Mouse (Mus musculus) midbrain, embryonic 11.5 days (tissue): ENCODE measurements around the gene Abca8b. TPM values are rescaled to one million over a fixed set of nuclear protein-coding genes. Genes with fewer than 3 reads are reported as not detected.
"Not testable (repeated sequence)": the region's sequence is repeated elsewhere in the genome, so short reads cannot be mapped to it uniquely, and the experiment has no call there.

Experiments
- ATAC-seq: fragments of 200-750 bp; cut with Nextera tagmentation; 2 replicates; pipeline ENCODE4 v1.8.0; 2017; ENCODE audit warnings: moderate TSS enrichment, moderate library complexity; ENCODE audit not compliant: low FRiP score
- DNase-seq: peaks from one replicate; pipeline ENCODE4 v3.0.0; 2015; ENCODE audit warnings: low spot score; ENCODE audit errors: missing footprints
- H3K27ac ChIP-seq: fragments of 300-500 bp; sonication (generic); 2 replicates; pipeline ENCODE4 v1.5.1; 2014; ENCODE audit warnings: low read depth, low read length
- H3K27me3 ChIP-seq: fragments of 300-500 bp; sonication (generic); 2 replicates; pipeline ENCODE4 v1.6.1; 2014; ENCODE audit warnings: mild to moderate bottlenecking, low read length, moderate library complexity, mixed read lengths; ENCODE audit not compliant: control insufficient read depth, insufficient read depth
- H3K36me3 ChIP-seq: fragments of 300-500 bp; sonication (generic); 2 replicates; pipeline ENCODE4 v1.6.1; 2014; ENCODE audit warnings: mild to moderate bottlenecking, low read length, moderate library complexity, mixed read lengths; ENCODE audit not compliant: control insufficient read depth, insufficient read depth
- H3K4me1 ChIP-seq: fragments of 300-500 bp; sonication (generic); 2 replicates; pipeline ENCODE4 v1.6.1; 2014; ENCODE audit warnings: low read length; ENCODE audit not compliant: control insufficient read depth, insufficient read depth
- H3K4me2 ChIP-seq: fragments of 300-500 bp; sonication (generic); 2 replicates; pipeline ENCODE4 v1.6.1; 2014; ENCODE audit warnings: mild to moderate bottlenecking, moderate library complexity
- H3K4me3 ChIP-seq: fragments of 300-500 bp; sonication (generic); 2 replicates; pipeline ENCODE4 v1.5.1; 2014; ENCODE audit warnings: low read depth, low read length
- H3K9ac ChIP-seq: fragments of 300-500 bp; sonication (generic); 2 replicates; pipeline ENCODE4 v1.6.1; 2014; ENCODE audit warnings: low read length
- H3K9me3 ChIP-seq: fragments of 300-500 bp; sonication (generic); 2 replicates; pipeline ENCODE4 v1.6.1; 2016; ENCODE audit warnings: low read length; ENCODE audit not compliant: control insufficient read depth
- WGBS: fragments of 180-500 bp; shearing (Covaris S2); extraction: QIAGEN DNeasy Blood & Tissue Kit; methylation state at CpG from one replicate; pipeline ENCODE4 v1.1.7; 2014; 5-methylcytosine and 5-hydroxymethylcytosine counted together
- polyA plus RNA-seq: library from polyadenylated mRNA; unstranded; fragments of >200 nt; fragmentation: Nextera tagmentation; extraction: Ambion mirVana; gene quantifications from 2 replicates; pipeline ENCODE4 v1.2.1, GENCODE M21; 2014

Abca8b gene
- polyA plus RNA-seq, 1 experiment from 2014 or later, result 0.31 TPM

GRCm38 (mm10) chr11:109926718-109927680 lies 68.6 kb downstream of the Abca8b start:
- DNase-seq, result no peak
- Histone ChIP-seq H3K27ac (no peak overlapping the region), H3K9me3 (no peaks in the 10 kb centered on the region), H3K4me3 (no peak overlapping the region), H3K9ac (no peak overlapping the region), H3K4me2 (no peak overlapping the region), H3K27me3 (no peaks in the 10 kb centered on the region), H3K36me3 (no peaks in the 10 kb centered on the region), H3K4me1 (no peaks in the 10 kb centered on the region)
- 74% methylated on average over 7 of the region's 7 CpGs for WGBS
- ATAC-seq, result no peak

- DNase-seq, result no peak
- Histone ChIP-seq H3K36me3 (no peaks in the 10 kb centered on the region), H3K4me2 (no peak overlapping the region), H3K4me1 (no peaks in the 10 kb centered on the region), H3K27me3 (no peaks in the 10 kb centered on the region), H3K9ac (no peak overlapping the region), H3K27ac (no peak overlapping the region), H3K9me3 (no peaks in the 10 kb centered on the region), H3K4me3 (no peak overlapping the region)
- WGBS, result 87% methylated on average over 3 of the region's 3 CpGs
- ATAC-seq, result no peak
Observed at GRCm38 (mm10) chr11:109922236-109922635, 73.4 kb downstream of the Abca8b start.

DNA sequence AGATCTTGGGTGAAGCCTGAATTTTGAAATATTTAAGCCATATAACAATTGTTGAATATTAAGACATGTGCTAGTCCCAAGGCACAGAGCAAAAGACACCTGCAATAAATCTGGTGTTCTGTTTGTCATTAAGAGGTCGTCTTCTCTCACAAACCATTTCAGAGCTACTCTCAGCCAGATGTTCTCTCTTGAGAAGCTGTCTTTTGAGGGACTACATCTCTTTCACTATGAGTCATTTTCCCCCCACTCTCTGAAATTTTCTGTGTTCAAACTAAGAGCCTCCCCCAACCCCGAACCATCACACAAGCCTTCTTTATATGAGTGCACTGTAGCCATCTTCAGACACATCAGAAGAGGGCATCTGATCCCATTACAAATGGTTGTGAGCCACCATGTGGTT lies 76.2 kb downstream of the Abca8b start:
- Histone ChIP-seq H3K9me3 (no peaks in the 10 kb centered on the region), H3K36me3 (no peaks in the 10 kb centered on the region), H3K4me3 (no peak overlapping the region), H3K4me2 (no peak overlapping the region), H3K9ac (no peak overlapping the region), H3K4me1 (no peaks in the 10 kb centered on the region), H3K27ac (no peak overlapping the region), H3K27me3 (no peaks in the 10 kb centered on the region)
- WGBS, result 76% methylated on average over 2 of the region's 2 CpGs
- ATAC-seq (no peak), DNase-seq (no peak)

DNA sequence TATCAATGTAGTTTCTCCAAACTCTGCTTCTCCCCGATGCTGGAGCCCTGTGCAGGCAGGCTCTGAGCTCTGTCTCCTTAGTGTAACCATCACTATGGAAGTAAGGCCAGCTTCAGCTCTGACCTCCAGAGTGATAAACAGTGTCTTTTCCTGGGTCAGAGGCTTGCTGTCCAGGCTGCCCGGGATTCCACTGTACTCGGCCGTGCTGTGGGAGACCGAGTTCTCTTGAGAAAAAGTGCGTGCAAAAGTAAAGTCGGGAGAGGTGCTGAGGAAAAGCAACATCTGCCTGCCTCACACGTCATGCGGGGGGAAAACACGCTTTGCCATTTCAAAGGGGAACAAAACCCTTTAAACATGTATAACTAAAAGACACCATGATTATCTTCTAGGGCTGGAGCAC lies 79.0 kb downstream of the Abca8b start:
- Histone ChIP-seq H3K9me3 (no peaks in the 10 kb centered on the region), H3K4me3 (no peak overlapping the region), H3K36me3 (no peaks in the 10 kb centered on the region), H3K4me1 (no peaks in the 10 kb centered on the region), H3K27ac (no peak overlapping the region), H3K27me3 (no peaks in the 10 kb centered on the region), H3K4me2 (no peak overlapping the region), H3K9ac (no peak overlapping the region)
- DNase-seq, result no peak
- WGBS, result 92% methylated on average over 10 of the region's 10 CpGs
- no peak for ATAC-seq

- not testable (repeated sequence) for H3K4me2 ChIP-seq, H3K4me3 ChIP-seq, DNase-seq, H3K9me3 ChIP-seq, H3K27me3 ChIP-seq, H3K9ac ChIP-seq, H3K36me3 ChIP-seq, ATAC-seq, H3K4me1 ChIP-seq, H3K27ac ChIP-seq
- 88% methylated on average over 8 of the region's 8 CpGs for WGBS
Observed at GRCm38 (mm10) chr11:109913156-109913555, 82.5 kb downstream of the Abca8b start.

DNA sequence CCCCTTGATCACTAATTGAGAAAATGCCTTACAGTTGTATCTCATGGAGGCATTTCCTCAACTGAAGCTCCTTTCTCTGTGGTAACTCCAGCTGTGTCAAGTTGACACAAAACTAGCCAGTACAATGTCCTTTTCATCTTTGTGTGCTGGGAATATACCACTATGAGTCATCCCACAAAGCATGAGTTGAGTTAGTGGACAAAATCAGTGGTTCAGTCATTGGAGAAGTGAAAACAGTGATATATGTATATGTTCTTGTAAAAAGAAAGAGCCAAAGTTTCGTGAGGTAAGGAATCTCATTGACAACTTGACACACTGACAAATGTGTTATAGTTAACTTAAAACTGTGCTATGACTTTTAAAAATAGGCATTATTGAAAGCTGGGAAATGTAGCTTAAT lies 83.5 kb downstream of the Abca8b start:
- not testable (repeated sequence) for ATAC-seq, H3K27me3 ChIP-seq, H3K9me3 ChIP-seq, H3K4me1 ChIP-seq, H3K4me3 ChIP-seq, DNase-seq, H3K36me3 ChIP-seq, H3K27ac ChIP-seq, H3K4me2 ChIP-seq, H3K9ac ChIP-seq
- 66% methylated on average over 1 of the region's 1 CpGs for WGBS

GRCm38 (mm10) chr11:109909801-109910200 lies 85.8 kb downstream of the Abca8b start:
- H3K9me3 ChIP-seq, result no peaks in the 10 kb centered on the region
- 82% methylated on average over 2 of the region's 2 CpGs for WGBS
- ATAC-seq, result no peak
- no peak overlapping the region for H3K4me3 ChIP-seq
- no peaks in the 10 kb centered on the region for H3K36me3 ChIP-seq
- no peak for DNase-seq
- H3K27me3 ChIP-seq, result no peaks in the 10 kb centered on the region
- H3K9ac ChIP-seq, result no peak overlapping the region
- H3K4me1 ChIP-seq, result no peaks in the 10 kb centered on the region
- no peak overlapping the region for H3K4me2 ChIP-seq
- no peak overlapping the region for H3K27ac ChIP-seq

DNA sequence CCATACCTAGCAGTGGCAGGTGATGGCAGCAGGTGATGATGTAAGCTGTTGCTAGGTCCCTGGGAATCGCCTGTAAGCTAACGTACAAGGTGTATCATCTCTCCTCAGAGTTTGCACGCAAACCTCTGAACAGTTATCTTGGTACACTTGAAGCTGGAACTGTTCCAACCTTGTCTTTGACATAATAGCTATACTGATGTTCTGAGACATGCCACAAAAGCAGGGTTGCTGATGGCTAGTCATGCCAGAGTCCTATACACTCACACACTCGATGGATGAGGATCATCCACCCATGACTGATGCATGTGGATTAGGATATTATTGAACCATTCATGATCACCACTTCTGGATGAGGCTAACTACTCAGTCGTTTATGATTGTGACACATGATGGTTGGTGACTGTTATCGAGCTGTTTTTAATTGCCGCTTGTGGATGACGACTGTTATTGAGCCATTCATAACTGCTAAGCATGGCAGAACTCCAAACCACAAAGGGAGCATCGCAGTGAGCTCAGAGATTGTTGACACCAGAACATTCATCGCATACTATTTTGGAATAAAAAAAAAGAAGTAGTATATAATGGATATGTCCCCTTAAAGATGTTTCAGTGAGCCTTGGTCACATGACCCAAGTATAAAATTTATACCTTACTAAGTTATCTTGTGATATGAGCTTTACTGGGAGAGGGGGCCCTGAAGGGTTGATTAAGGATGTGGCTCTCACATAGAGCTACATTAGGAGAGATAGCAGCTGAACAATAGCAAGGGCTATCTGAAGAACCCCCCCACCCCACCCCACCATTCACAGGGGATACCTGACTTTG lies 87.2 kb downstream of the Abca8b start:
- WGBS, result 88% methylated on average over 10 of the region's 10 CpGs
- ATAC-seq, result no peak
- H3K36me3 ChIP-seq, result no peaks in the 10 kb centered on the region
- H3K27ac ChIP-seq, result no peak overlapping the region
- H3K4me3 ChIP-seq, result no peak overlapping the region
- H3K4me2 ChIP-seq, result no peak overlapping the region
- H3K9me3 ChIP-seq, result no peaks in the 10 kb centered on the region
- H3K9ac ChIP-seq, result no peak overlapping the region
- H3K27me3 ChIP-seq, result no peaks in the 10 kb centered on the region
- H3K4me1 ChIP-seq, result no peaks in the 10 kb centered on the region
- no peak for DNase-seq

DNA sequence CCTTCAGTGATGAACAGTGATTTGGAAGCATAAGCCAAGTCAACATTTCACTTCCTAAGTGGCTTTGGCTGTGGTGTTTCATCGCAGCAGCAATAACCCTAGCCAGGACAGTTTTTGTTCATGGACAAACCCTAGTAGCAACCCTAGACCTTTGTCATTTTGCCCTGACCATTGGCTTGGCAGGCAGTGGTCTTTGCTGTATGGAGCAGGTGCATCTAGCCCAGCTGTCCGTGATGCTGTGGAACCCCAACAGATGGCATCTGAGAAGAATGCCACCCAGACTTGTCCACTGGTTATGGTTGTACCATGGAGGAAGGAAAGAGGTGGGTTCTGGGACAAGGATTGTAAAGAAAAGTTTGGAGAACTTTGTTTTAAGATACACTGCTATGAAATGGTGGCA lies 88.1 kb downstream of the Abca8b start:
- no peak overlapping the region for H3K9ac ChIP-seq

More for the DNA sequence above, 88.1 kb downstream of the Abca8b start:
- Histone ChIP-seq H3K4me3 (no peak overlapping the region), H3K9me3 (no peaks in the 10 kb centered on the region), H3K27me3 (no peaks in the 10 kb centered on the region), H3K36me3 (no peaks in the 10 kb centered on the region), H3K27ac (no peak overlapping the region), H3K4me2 (no peak overlapping the region), H3K4me1 (no peaks in the 10 kb centered on the region)
- no peak for DNase-seq
- no peak for ATAC-seq
- WGBS, result 86% methylated on average over 2 of the region's 2 CpGs
